Mouse (Mus musculus): Measurements from ENCODE around the gene Apcs. TPM values are rescaled to one million over a fixed set of nuclear protein-coding genes. Genes with fewer than 3 reads are reported as not detected.

The Apcs gene
- polyA plus RNA-seq (2016; fragmentation: Nextera tagmentation; extraction: Ambion mirVana) = 0.45 TPM in 1 of 2 replicates, not detected in the other

- DNase-seq (ENCODE audit: low spot score) = no peak
- H3K4me1 ChIP-seq = no peaks in the 10 kb centered on the region
- H3K27me3 ChIP-seq (ENCODE audit: insufficient read depth, poor library complexity, severe bottlenecking) = no peaks in the 10 kb centered on the region
- no peak within 1 kb of the TSS for H3K27ac ChIP-seq
- H3K4me3 ChIP-seq = no peak within 1 kb of the TSS
- H3K36me3 ChIP-seq = no peaks in the 10 kb centered on the region
- 66% methylated on average over 2 of the region's 2 CpGs for WGBS
- H3K9me3 ChIP-seq = no peaks in the 10 kb centered on the region
These were observed at the start of gene Apcs for GRCm38 (mm10) chr1:172894777-172895357. Apcs (minus strand) TSS chr1:172895041.

DNA sequence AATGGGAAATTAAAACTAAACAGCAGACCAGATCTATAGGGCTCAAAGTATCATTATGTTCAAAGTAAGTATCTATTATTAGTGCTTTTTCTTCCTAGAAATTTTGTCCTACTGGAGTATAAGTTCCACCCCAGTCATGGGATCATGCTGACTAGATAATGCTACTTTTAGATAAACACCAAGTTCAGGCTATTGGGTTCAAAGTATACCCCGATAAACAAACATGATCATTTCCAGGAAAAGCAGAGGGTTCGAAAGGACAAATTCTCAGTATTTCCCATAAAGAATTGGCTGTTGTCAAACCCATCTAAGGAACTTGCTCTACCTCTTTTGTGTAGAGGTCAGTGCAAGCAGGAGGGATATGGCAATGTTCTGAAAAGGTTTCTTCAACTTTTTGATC is 37.4 kb upstream of the Apcs start:
- H3K4me3 ChIP-seq = no peak overlapping the region
- H3K27ac ChIP-seq = no peak overlapping the region
- H3K36me3 ChIP-seq = no peaks in the 10 kb centered on the region
- DNase-seq (ENCODE audit: low spot score) = no peak
- H3K4me1 ChIP-seq = no peaks in the 10 kb centered on the region
- H3K27me3 ChIP-seq (ENCODE audit: insufficient read depth, poor library complexity, severe bottlenecking) = no peaks in the 10 kb centered on the region
- H3K9me3 ChIP-seq = no peaks in the 10 kb centered on the region
- WGBS = 76% methylated on average over 2 of the region's 2 CpGs

DNA sequence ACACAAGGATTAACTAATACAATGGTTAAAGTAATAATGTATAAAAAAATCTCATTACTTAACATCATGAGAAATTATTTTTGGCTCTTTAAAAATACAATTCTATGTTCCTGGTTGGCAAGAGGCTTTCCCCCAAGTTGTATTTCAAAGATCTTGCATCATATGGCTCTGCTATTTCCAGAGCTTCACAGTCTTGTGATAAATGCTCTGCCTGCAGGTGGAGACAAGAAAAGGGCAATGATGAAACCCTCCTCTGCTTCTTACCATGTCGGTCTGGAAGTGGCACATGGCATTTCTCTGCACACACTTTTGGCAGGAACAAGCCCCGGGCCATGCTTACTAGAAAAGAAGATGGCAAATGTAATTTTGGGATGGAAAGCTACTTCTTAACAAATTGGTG is 23.6 kb upstream of the Apcs start:
- Histone ChIP-seq H3K4me3 (no peak overlapping the region), H3K27ac (no peak overlapping the region), H3K36me3 (no peaks in the 10 kb centered on the region), H3K4me1 (no peaks in the 10 kb centered on the region), H3K9me3 (no peaks in the 10 kb centered on the region), H3K27me3 (ENCODE audit: insufficient read depth, poor library complexity, severe bottlenecking) (no peaks in the 10 kb centered on the region)
- 77% methylated on average over 2 of the region's 2 CpGs for WGBS
- no peak for DNase-seq (ENCODE audit: low spot score)

- Histone ChIP-seq H3K4me1 (no peaks in the 10 kb centered on the region), H3K27me3 (ENCODE audit: insufficient read depth, poor library complexity, severe bottlenecking) (no peaks in the 10 kb centered on the region), H3K36me3 (no peaks in the 10 kb centered on the region), H3K4me3 (no peak overlapping the region), H3K27ac (no peak overlapping the region), H3K9me3 (no peaks in the 10 kb centered on the region)
- WGBS = 78% methylated on average over 1 of the region's 1 CpGs
- no peak for DNase-seq (ENCODE audit: low spot score)
These were observed 22.3 kb upstream of the Apcs start for GRCm38 (mm10) chr1:172917115-172917514.

GRCm38 (mm10) chr1:172903313-172903712 is 8.5 kb upstream of the Apcs start:
- H3K4me1 ChIP-seq = no peaks in the 10 kb centered on the region
- H3K4me3 ChIP-seq = no peak overlapping the region
- no peaks in the 10 kb centered on the region for H3K36me3 ChIP-seq
- H3K27me3 ChIP-seq (ENCODE audit: insufficient read depth, poor library complexity, severe bottlenecking) = no peaks in the 10 kb centered on the region
- DNase-seq (ENCODE audit: low spot score) = no peak
- no peaks in the 10 kb centered on the region for H3K9me3 ChIP-seq
- no peak overlapping the region for H3K27ac ChIP-seq

DNA sequence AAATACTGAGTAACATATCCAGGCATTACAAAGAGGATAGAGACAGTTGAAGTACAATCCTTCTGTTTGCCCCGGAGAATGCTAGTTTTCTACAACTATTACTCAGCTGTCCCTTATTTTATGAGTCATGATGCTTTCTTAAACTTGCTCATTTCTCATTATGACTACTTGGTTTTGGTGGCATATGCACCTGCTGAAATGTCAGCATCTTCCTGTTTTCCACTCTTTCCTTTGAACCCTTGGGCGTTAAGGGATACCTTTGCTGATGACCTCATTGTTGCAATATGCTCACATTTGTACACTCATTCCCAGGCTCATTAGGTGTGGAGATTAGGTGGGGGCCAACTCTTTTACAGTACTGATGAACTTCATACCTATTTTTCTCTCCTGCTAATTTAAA is 594 bp upstream of the Apcs start:
- 83% methylated on average over 2 of the region's 2 CpGs for WGBS
- Histone ChIP-seq H3K4me1 (no peaks in the 10 kb centered on the region), H3K9me3 (no peaks in the 10 kb centered on the region), H3K27me3 (ENCODE audit: insufficient read depth, poor library complexity, severe bottlenecking) (no peaks in the 10 kb centered on the region), H3K36me3 (no peaks in the 10 kb centered on the region), H3K4me3 (no peak overlapping the region), H3K27ac (no peak overlapping the region)
- DNase-seq (ENCODE audit: low spot score) = no peak

- Histone ChIP-seq H3K27me3 (ENCODE audit: insufficient read depth, poor library complexity, severe bottlenecking) (no peaks in the 10 kb centered on the region), H3K4me1 (no peaks in the 10 kb centered on the region), H3K4me3 (no peak overlapping the region), H3K36me3 (no peaks in the 10 kb centered on the region), H3K9me3 (no peaks in the 10 kb centered on the region), H3K27ac (no peak overlapping the region)
- DNase-seq (ENCODE audit: low spot score) = no peak
- WGBS = 89% methylated on average over 1 of the region's 1 CpGs
These were observed 18.2 kb downstream of the Apcs start for GRCm38 (mm10) chr1:172876675-172877074.

- Histone ChIP-seq H3K9me3 (no peaks in the 10 kb centered on the region), H3K4me1 (no peaks in the 10 kb centered on the region), H3K36me3 (no peaks in the 10 kb centered on the region), H3K27ac (no peak overlapping the region), H3K4me3 (no peak overlapping the region), H3K27me3 (ENCODE audit: insufficient read depth, poor library complexity, severe bottlenecking) (no peaks in the 10 kb centered on the region)
- no peak for DNase-seq (ENCODE audit: low spot score)
- 73% methylated on average over 4 of the region's 4 CpGs for WGBS
These were observed 19.6 kb downstream of the Apcs start for GRCm38 (mm10) chr1:172875265-172875664.

GRCm38 (mm10) chr1:172848171-172848570 is 46.7 kb downstream of the Apcs start:
- Histone ChIP-seq H3K36me3 (no peaks in the 10 kb centered on the region), H3K9me3 (no peaks in the 10 kb centered on the region), H3K4me3 (no peak overlapping the region), H3K27ac (no peak overlapping the region), H3K27me3 (ENCODE audit: insufficient read depth, poor library complexity, severe bottlenecking) (no peaks in the 10 kb centered on the region), H3K4me1 (no peaks in the 10 kb centered on the region)
- WGBS = 81% methylated on average over 2 of the region's 2 CpGs
- DNase-seq (ENCODE audit: low spot score) = no peak

DNA sequence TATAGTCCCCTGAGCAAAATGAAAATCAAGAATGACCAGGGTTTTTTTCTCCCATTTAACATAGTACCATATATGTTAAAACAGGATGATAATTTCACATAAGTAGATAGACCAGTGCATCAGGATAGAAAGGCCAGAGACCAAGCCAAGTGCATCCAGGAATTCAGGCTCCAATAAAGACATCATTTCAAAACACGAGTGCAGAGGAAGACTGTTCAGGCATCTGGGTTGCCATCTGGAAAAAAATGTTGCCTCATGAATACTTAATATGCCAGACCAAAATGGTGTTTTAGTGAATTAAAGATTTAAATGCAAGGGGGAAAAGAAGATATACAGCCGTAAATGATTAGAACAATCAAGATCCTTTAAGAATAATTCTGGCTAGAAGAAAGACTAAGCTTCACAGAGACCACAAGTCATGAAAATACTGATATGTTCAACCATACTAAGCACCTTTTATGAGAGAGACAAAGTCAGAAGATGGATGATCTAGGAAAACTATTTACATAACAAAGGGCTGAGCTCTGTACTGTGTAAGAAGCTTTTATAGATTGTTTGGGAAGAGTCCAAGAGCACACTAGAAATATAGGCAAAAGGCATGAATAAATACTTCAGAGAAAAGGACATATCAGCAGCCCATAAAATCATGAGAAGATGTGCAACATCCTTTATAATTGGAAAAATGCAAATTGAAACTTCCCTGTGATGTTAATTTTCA is 47.6 kb downstream of the Apcs start:
- no peak for DNase-seq (ENCODE audit: low spot score)
- Histone ChIP-seq H3K27me3 (ENCODE audit: insufficient read depth, poor library complexity, severe bottlenecking) (no peaks in the 10 kb centered on the region), H3K36me3 (no peaks in the 10 kb centered on the region), H3K9me3 (no peaks in the 10 kb centered on the region), H3K4me3 (no peak overlapping the region), H3K27ac (no peak overlapping the region), H3K4me1 (no peaks in the 10 kb centered on the region)
- 83% methylated on average over 2 of the region's 2 CpGs for WGBS

Other genes with a start within 250 kb of the Apcs start
- 0.20 TPM in 1 of 2 replicates, not detected in the other for gene Crp, start 197.0 kb downstream of the Apcs start, polyA plus RNA-seq (2016; fragmentation: Nextera tagmentation; extraction: Ambion mirVana)
- gene Olfr16, start 55.4 kb upstream of the Apcs start, polyA plus RNA-seq (2016; fragmentation: Nextera tagmentation; extraction: Ambion mirVana) = not detected in 2 replicates
- gene Olfr1408, start 242.3 kb upstream of the Apcs start, polyA plus RNA-seq (2016; fragmentation: Nextera tagmentation; extraction: Ambion mirVana) = not detected in 2 replicates

All from heart, embryonic 10.5 days (tissue).